Comparison of ENCODE assay signal across 8 mouse cellular contexts in the genomic region with DNA sequence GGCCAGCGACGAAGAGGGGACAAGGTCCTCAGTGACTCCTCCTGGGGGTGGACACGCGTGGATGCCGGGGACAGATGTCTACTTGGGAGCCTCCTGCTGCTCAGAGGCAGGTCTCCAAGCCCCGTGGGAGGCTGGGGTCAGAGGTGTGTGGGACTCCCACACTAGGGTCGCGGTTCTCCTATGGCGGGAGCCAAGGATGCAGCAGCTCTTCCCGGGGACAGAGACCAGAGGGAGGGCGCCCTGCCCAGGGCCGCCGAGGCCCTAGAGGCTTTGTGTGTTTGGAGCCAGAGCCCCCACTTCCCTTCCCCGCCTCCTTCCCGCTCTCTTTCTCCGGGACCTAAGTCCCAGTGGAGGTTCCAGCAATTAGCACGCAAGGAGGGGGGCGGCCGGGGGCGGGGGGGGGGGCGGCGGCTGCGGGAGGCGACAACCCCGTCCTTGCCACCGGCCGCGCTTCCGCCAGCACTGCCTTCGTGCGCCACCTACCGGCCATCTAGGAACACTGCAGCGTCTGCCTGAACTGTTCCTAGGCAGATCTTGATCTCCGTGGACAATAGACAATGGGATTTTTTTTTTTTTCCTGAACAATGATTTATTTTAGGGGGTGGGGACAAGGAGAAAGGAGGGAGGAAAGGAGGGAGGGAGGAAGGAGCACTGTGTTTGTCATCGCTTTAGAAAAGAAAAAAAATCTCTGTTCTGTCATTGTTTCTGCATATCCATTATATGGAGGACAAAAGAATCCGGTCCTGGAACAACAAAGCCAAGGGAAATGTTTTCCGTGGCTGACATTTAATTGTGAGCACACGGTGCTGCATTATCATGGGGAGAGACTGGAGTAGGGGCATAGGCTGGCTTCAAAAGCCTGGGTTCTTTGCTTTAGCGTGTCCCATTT.
DNase-seq lines count a peak whose midpoint lies in the region; ATAC-seq and TF ChIP-seq lines count a peak whose summit lies in the region.

No protein-coding gene starts in this region.

- 2% methylated on average over 38 of the region's 39 CpGs for WGBS in forebrain, embryonic 16.5 days

- H3K27me3 ChIP-seq in G1E (ENCODE audit: insufficient read depth, low read length) = peaks cover 4% of the 10 kb centered on the region; the same call in 1 of the 2 replicates
- no peaks in the 10 kb centered on the region for H3K27me3 ChIP-seq in forebrain, embryonic 16.5 days (replicated peaks; ENCODE audit: control insufficient read depth, insufficient read depth, low read length)

- H3K9me3 ChIP-seq in G1E (replicated peaks) = no peaks in the 10 kb centered on the region
- no peaks in the 10 kb centered on the region for H3K9me3 ChIP-seq in forebrain, embryonic 16.5 days (ENCODE audit: control insufficient read depth, low read length)

- peaks cover 4% of the 10 kb centered on the region for H3K4me1 ChIP-seq in G1E (ENCODE audit: insufficient read depth, low read depth, low read length)
- peaks cover 14% of the 10 kb centered on the region for H3K4me1 ChIP-seq in forebrain, embryonic 16.5 days (replicated peaks; ENCODE audit: control insufficient read depth, insufficient read depth, low read length)

- H3K4me3 ChIP-seq in G1E (ENCODE audit: low read depth, low read length) = no peak overlapping the region; the same call in 1 of the 2 replicates
- peak overlapping the region; percentile 50 for H3K4me3 ChIP-seq in forebrain, embryonic 16.5 days (replicated peaks; ENCODE audit: low read length)

- peak overlapping the region; percentile 91 for H3K9ac ChIP-seq in forebrain, embryonic 16.5 days (replicated peaks; ENCODE audit: low read depth, low read length)

- peak; percentile 40; the same call in 1 of the 2 replicates for ATAC-seq in G1E (ENCODE audit: extremely low read depth, insufficient number of reproducible peaks, low FRiP score, poor library complexity, severe bottlenecking)
- ATAC-seq in forebrain, embryonic 16.5 days = peak; percentile 89
- peak; percentile 33 to 56; a peak in 3 of 4 replicates for ATAC-seq in hematopoietic stem cell, adult 5-6 weeks (replicated peaks in 1 of 2; ENCODE audit: insufficient read depth in 1 of 2, low FRiP score in 2 of 2, low TSS enrichment in 1 of 2, low read depth in 1 of 2, poor library complexity in 2 of 2, severe bottlenecking in 2 of 2)

- DNase-seq in G1E (ENCODE audit: low spot score) = peak; percentile 60
- peak; percentile 80 for DNase-seq in cerebellum, adult 11 months
- peak; percentile 78 to 81 for DNase-seq in layer of hippocampus, postnatal 14 days (ENCODE audit: low spot score in 2 of 2)
- DNase-seq in lung, postnatal 10 days = peak; percentile 87
- peak; percentile 50 for DNase-seq in ovary, postnatal 10 days (ENCODE audit: low spot score)
- peak; percentile 32 to 84 for DNase-seq in thymus, postnatal 10 days (ENCODE audit: low spot score in 2 of 2)

- TF ChIP-seq CTCF in G1E (IDR thresholded peaks at IDR 0.05; ENCODE audit: low read depth, low read length) = peak; percentile 39; the same call in 1 of the 2 replicates

- H3K36me3 ChIP-seq in G1E (replicated peaks) = no peaks in the 10 kb centered on the region
- H3K36me3 ChIP-seq in forebrain, embryonic 16.5 days (ENCODE audit: control insufficient read depth, insufficient read depth) = no peaks in the 10 kb centered on the region

- peak overlapping the region; percentile 73 for H3K4me2 ChIP-seq in forebrain, embryonic 16.5 days (ENCODE audit: low read length)

- peak overlapping the region; percentile 80 for H3K27ac ChIP-seq in forebrain, embryonic 16.5 days (ENCODE audit: low read length)
